Mouse (Mus musculus) cerebellum, postnatal 25 days (tissue): Measurements from ENCODE around the gene Kat5.

ENCODE experiments used
- DNase-seq, 2 experiments: peaks; one replicate each; pipeline ENCODE4 v3.0.0; 2021; ENCODE audit warnings: mixed read lengths in 2 of 2

Gene Kat5

DNA sequence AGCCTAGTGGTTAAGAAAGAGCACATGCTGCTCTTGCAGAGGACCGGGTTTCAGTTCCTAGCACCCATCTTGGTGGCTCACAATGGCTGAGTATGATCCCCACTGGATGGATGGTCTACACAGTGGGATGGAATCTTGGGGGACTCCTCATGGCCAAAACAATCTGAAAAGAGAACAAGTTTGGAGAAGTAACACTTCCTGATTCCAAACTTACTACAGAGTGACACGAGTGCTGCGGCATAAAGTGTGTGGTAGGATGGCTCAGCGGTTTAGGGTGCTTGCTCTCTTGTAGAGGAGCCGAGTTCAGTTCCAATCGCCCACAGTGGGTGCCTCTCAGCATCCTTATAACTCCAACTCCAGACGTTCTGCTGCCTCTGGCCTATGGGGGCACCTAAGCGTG lies 15.3 kb upstream of the Kat5 start:
- DNase-seq = no peak

DNA sequence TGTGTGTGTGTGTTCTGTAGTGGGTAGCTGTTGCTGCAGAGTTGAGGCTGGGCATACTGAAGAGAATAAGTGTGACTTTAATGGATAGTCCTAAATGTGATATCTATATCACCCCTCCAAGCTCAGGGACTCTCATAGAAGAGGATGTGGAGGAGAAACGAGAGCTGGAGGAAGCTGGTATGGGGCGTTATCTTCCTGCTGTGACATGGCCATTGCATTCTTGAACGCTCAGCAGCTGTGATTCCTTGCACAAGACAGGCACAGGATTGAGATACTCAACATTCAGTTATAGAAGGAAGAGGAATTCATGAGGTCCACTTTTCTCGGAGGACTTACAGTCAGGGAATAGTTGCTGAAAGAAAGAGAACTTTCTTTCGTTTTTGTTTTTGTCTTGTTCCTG lies 11.8 kb upstream of the Kat5 start:
- no peak for DNase-seq

- DNase-seq = no peak
These were observed 10.0 kb upstream of the Kat5 start for GRCm38 (mm10) chr19:5620007-5620406.

GRCm38 (mm10) chr19:5614953-5615352 lies 4.9 kb upstream of the Kat5 start:
- DNase-seq = no peak

GRCm38 (mm10) chr19:5612762-5613411 lies 2.9 kb upstream of the Kat5 start:
- no peak for DNase-seq

DNA sequence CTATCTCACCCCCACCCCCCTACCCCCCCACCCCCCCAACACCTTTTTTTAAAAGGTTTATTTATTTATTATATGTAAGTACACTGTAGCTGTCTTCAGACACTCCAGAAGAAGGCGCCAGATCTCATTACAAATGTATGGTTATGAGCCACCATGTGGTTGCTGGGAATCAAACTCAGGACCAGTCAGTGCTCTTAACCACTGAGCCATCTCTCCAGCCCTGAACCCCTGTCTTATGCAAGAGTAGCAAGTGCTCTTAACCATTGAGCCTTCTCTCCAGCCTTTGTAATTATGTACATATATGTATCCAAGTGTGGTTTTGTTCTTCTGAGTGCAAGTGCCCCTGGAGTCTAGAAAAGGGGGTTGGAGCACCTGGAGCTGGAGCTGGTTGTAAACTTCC lies 1.9 kb upstream of the Kat5 start:
- peak in 1 of 2 experiments; percentile 15 for DNase-seq

DNA sequence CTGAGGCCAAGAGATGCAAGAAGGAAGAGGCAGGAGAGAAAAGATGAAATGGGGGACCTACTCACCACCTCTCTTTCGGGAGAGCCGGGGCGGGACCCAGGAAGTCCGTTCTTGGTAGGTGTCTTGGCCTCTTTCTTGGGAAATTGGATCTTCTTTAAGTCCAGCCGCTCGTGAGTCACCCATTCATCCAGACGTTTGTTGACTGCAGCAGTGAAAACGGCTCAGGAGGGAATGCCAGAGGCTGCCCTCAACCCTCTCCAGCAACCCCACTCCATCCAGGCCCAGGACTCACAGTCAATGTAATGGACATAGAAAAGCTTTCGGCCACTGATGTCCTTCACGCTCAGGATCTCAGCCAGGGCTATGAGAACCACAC lies 878 bp downstream of the Kat5 start:
- DNase-seq = no peak

GRCm38 (mm10) chr19:5608707-5609106 lies 1.3 kb downstream of the Kat5 start:
- peak in 1 of 2 experiments; percentile 40 for DNase-seq

- DNase-seq = peak in 1 of 2 experiments; percentile 37
These were observed 2.2 kb downstream of the Kat5 start for GRCm38 (mm10) chr19:5607705-5608410.

DNA sequence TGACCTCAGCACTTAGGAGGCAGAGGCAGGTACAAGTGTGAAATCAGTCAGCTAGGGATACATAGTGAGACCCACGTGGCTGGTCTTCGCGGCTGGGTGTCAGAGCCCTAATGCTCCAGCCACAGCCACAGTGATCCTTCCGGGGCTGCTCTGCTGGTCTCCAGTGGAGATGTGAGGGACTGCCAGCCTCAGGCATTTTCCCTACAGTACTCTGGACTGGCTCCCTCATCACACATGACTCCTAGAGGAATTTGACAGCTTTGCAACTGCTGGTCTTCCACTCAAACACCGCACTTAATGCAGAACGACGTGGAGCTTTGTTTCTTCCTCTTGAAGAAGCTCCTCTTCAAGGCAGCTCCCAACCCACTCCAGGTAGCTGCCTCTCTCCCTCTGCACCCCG lies 3.8 kb downstream of the Kat5 start:
- peak in 1 of 2 experiments; percentile 11 for DNase-seq

GRCm38 (mm10) chr19:5605126-5605525 lies 4.9 kb downstream of the Kat5 start:
- peak in 1 of 2 experiments; percentile 14 for DNase-seq

- no peak for DNase-seq
These were observed 6.4 kb downstream of the Kat5 start for GRCm38 (mm10) chr19:5603664-5604063.

DNA sequence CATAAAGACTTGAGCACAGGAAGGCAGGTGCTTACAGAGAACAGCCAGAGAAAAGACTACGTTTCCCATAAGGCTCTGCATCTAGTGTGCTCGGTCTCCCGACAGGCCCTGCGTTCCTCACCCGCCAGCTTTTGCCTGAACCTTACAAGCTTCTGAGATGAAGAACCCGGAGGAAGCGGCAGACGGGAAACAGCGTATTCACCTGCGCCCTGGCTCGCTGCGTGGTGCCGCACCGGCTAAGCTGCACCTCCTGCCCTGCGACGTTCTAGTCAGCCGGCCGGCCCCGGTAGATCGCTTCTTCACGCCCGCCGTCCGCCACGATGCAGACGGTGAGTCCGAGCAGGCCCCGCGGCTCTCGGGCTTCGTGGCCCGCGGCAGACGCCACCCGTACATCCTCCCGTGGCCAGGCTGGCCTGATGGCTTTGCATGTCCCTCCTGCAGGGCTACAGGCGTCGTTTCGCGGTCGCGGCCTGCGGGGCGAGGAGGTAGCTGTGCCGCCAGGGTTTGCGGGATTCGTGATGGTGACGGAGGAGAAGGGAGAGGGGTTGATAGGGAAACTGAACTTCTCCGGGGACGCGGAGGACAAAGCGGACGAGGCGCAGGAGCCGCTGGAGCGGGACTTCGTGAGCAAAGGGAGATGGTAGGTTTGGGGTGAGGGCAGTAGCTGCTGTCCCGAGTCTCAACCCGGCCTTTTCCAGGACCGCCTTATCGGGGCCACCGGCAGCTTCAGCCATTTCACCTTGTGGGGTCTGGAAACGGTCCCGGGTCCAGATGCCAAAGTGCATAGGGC lies 8.1 kb downstream of the Kat5 start, which contains the start of gene Rnaseh2c:
Rnaseh2c (plus strand) TSS at position 122 of the 790 bp plus-strand sequence.
- peak; percentile 86 to 87 for DNase-seq

DNA sequence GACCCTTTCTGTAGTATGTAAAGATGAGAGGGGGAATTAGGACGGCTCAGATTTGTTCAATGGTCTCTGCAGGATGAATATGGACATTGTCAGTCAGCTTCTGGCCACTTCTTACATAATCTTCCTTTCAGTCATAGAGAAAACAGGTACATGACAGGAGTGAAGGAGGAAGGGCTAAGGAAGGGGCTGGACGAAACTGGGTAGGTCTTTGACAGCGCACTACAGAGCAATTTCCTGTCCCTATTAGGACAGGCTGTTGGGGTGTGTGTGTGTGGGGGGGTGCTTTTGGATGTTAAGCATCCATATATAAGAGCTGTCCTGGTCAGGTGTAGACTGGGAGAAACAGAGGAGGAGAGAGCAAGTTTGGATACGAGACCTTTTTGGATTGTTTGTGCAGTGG lies 10.8 kb downstream of the Kat5 start:
- no peak for DNase-seq

DNA sequence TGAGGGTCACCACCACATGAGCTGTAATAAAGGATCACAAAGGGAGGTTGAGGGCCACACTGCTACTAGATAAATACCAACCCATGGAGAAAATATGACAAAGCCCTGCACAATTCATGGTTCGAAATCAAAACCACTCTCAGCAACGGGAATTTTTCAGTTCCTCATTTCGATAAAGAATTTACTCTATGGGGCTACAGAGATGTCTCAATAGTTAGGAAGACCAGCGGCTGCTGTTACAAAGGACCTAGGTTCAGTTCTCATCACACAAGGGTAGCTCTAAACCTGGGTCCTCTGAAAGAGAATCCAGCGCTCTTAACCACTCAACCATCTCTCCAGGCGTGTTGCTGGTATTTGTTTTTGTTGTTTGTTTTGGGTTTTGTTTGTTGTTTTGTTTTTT lies 18.1 kb downstream of the Kat5 start:
- no peak for DNase-seq

GRCm38 (mm10) chr19:5589159-5589558 lies 20.9 kb downstream of the Kat5 start:
- DNase-seq = no peak

DNA sequence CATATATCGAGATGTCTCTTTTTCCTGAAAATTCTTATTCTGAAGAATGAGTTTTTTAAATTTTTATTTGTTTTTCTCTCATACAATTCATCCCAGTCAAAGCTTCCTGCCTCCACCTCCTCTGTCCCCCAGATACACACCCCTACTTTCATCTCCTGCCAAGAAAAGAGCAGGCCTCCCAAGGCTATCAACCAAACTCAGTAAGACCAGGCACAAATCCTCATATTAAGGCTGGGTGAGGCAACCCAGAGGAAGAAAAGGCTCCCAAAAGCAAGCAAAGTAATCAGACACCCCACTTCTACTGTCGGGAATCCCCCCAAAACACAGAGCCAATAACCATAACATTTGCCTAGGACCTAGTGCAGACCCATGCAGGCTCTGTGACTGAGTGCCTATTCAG lies 28.0 kb downstream of the Kat5 start:
- no peak for DNase-seq

DNA sequence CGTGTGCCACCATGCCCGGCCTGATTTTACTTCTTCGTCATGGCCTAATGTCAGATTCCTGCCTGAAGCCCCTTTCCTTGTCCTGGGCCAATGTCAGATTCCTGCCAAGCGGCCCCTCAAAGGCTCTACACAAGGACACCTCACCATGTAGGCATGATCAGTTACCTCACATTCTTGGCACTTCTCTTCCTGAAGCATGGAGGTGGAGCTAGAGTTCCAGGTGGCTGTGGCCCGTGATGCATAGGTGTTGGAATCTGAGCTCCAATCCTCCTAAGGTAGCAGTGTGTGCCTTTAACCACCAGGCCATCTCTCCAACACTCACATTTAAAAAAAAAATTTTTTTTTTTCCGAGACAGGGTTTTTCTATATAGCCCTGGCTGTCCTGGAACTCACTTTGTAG lies 29.3 kb downstream of the Kat5 start:
- no peak for DNase-seq

DNA sequence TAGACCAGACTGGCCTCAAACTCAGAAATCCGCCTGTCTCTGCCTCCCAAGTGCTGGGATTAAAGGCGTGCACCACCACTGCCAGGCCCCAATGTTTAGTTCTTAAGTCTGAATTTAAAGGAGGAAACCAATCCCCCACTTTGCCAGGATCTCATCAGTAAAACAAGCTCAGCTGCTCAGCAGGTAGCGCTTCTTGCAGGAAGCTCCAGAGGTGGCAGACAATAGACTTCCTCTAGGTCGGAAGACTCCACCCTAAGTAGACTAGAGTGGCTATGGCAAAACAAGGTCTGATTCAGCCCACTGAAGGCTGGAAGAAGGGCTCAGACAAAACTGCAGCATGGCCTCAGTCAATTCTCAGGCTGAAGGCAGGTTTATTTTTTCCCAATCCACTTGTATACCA lies 30.1 kb downstream of the Kat5 start:
- DNase-seq = no peak

- DNase-seq = no peak
These were observed 34.7 kb downstream of the Kat5 start for GRCm38 (mm10) chr19:5575336-5575735.

GRCm38 (mm10) chr19:5572331-5573125 lies 37.5 kb downstream of the Kat5 start:
- no peak for DNase-seq

DNA sequence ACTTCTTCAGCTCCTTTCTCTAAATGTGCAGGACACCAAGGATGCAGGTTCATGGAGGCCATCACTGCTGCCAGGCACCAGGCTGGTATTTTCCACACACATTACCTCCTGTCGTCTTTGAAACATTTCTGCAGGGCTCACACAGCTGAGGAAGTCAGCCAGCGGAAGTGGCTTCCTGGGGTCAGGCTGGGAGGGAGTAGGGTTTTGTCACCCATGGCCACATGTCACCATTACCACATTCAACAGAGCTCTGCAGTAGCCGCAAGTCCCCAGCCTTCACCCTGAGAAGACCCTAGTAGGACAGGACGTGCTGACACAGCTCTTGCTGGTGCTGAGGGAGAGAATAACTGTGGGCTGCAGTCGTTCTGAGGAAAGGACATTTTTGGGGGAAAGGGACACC lies 38.2 kb downstream of the Kat5 start:
- no peak for DNase-seq
